In genomic region chr7:29481345-29482155, GRCm38 (mm10) we compare ENCODE assay signal across 8 mouse cellular contexts. TPM values are rescaled to one million over a fixed set of nuclear protein-coding genes. Genes with fewer than 3 reads are reported as not detected.
DNase-seq lines count a peak whose midpoint lies in the region; ATAC-seq and TF ChIP-seq lines count a peak whose summit lies in the region.
"Had no signal": no experiment of that assay in that cellular context is flagged by ENCODE, and none has a peak within 500 bp of the region (broad histone marks: within the 10 kb centered on the region; RNA-seq: fewer than 3 reads in every experiment).

No protein-coding gene starts in this region.

- no peaks in the 10 kb centered on the region for H3K36me3 ChIP-seq in ES-Bruce4 (ENCODE audit: control insufficient read depth, insufficient read depth, low read length, poor library complexity, severe bottlenecking)
- no peaks in the 10 kb centered on the region; a peak in 2 of 4 replicates for H3K36me3 ChIP-seq in MEL (ENCODE audit: control insufficient read depth in 1 of 2, insufficient read depth in 2 of 2, low read length in 2 of 2)
- H3K36me3 ChIP-seq in hindbrain, embryonic 10.5 days: no peaks in the 10 kb centered on the region
- H3K36me3 ChIP-seq in midbrain, embryonic 11.5 days (ENCODE audit: control insufficient read depth, insufficient read depth, low read length): no peaks in the 10 kb centered on the region

- no peak for TF ChIP-seq RAD21 in MEL (IDR thresholded peaks at IDR 0.05; ENCODE audit: low read depth, low read length)

- TF ChIP-seq POLR2A in ES-Bruce4 (IDR thresholded peaks at IDR 0.05; ENCODE audit: insufficient read depth, low read length): no peak
- no peak for TF ChIP-seq POLR2A in MEL (IDR thresholded peaks at IDR 0.05; ENCODE audit: control insufficient read depth in 1 of 2, insufficient read depth in 1 of 2, low read depth in 1 of 2, low read length in 2 of 2, poor library complexity in 1 of 2)

- DNase-seq in MEL (ENCODE audit: low read depth, low spot score): peak; percentile 13
- no peak for DNase-seq in hindbrain, embryonic 10.5 days (ENCODE audit: low spot score)
- DNase-seq in midbrain, embryonic 11.5 days (ENCODE audit: low spot score, missing footprints): peak; percentile 91
- DNase-seq in heart, postnatal 25 days (ENCODE audit: low spot score): no peak
- DNase-seq in layer of hippocampus, postnatal 14 days (ENCODE audit: low spot score in 2 of 2): no peak
- DNase-seq in gastrocnemius, postnatal 10 days: no peak
- DNase-seq: gastrocnemius, postnatal 14 days had no signal

- H3K79me2 ChIP-seq in MEL (ENCODE audit: control insufficient read depth, insufficient read depth, low read length, poor library complexity): no peaks in the 10 kb centered on the region

- H3K4me3 ChIP-seq in ES-Bruce4 (ENCODE audit: low read depth, low read length): peak overlapping the region; percentile 11
- no peak overlapping the region for H3K4me3 ChIP-seq in MEL (ENCODE audit: control insufficient read depth in 1 of 2, insufficient read depth in 1 of 2, low read depth in 2 of 2, low read length in 2 of 2)
- no peak overlapping the region for H3K4me3 ChIP-seq in hindbrain, embryonic 10.5 days
- H3K4me3 ChIP-seq in midbrain, embryonic 11.5 days (ENCODE audit: low read depth, low read length): no peak overlapping the region

- H3K4me2 ChIP-seq in midbrain, embryonic 11.5 days: 0 out of 2 replicates have a peak overlapping the region, but pooled peaks have one; percentile 8

- ATAC-seq in midbrain, embryonic 11.5 days (ENCODE audit: low FRiP score): peak; percentile 68; the same call in 1 of the 2 replicates

- H3K9me3 ChIP-seq in ES-Bruce4 (replicated peaks; ENCODE audit: control insufficient read depth, insufficient read depth, low read length, poor library complexity, severe bottlenecking): no peaks in the 10 kb centered on the region
- H3K9me3 ChIP-seq in MEL (replicated peaks; ENCODE audit: insufficient read depth, low read length): no peaks in the 10 kb centered on the region
- H3K9me3 ChIP-seq in hindbrain, embryonic 10.5 days: no peaks in the 10 kb centered on the region
- no peaks in the 10 kb centered on the region for H3K9me3 ChIP-seq in midbrain, embryonic 11.5 days (ENCODE audit: control insufficient read depth, low read length)

- TF ChIP-seq CTCF in ES-Bruce4 (IDR thresholded peaks at IDR 0.05; ENCODE audit: low read depth, low read length) (no peak), MEL (IDR thresholded peaks at IDR 0.05 in 2 of 3, conservative IDR thresholded peaks at IDR 0.05 in 1 of 3; ENCODE audit: control insufficient read depth in 1 of 3, insufficient read depth in 1 of 3, low read depth in 2 of 3, low read length in 3 of 3, poor library complexity in 1 of 3, severe bottlenecking in 1 of 3) (no peak)

- H3K27ac ChIP-seq in ES-Bruce4 (ENCODE audit: insufficient read depth, low read length): peak overlapping the region; percentile 68
- no peak overlapping the region for H3K27ac ChIP-seq in MEL (ENCODE audit: control insufficient read depth, low read depth, low read length)
- peak overlapping the region; percentile 75 for H3K27ac ChIP-seq in hindbrain, embryonic 10.5 days
- H3K27ac ChIP-seq in midbrain, embryonic 11.5 days (ENCODE audit: low read depth, low read length): peak overlapping the region; percentile 36; the same call in 1 of the 2 replicates

- H3K4me1 ChIP-seq in ES-Bruce4 (ENCODE audit: control insufficient read depth, insufficient read depth, low read length) (no peaks in the 10 kb centered on the region), MEL (ENCODE audit: control insufficient read depth in 1 of 2, insufficient read depth in 2 of 2, low read length in 2 of 2) (no peaks in the 10 kb centered on the region)
- peaks cover 31% of the 10 kb centered on the region for H3K4me1 ChIP-seq in hindbrain, embryonic 10.5 days (replicated peaks)
- peaks cover 15% of the 10 kb centered on the region for H3K4me1 ChIP-seq in midbrain, embryonic 11.5 days (ENCODE audit: control insufficient read depth, insufficient read depth, low read length)

- intact Hi-C loops in heart, postnatal 25 days (cut with DNase I): no loop called here

- peak overlapping the region; percentile 41 for H3K9ac ChIP-seq in ES-Bruce4 (ENCODE audit: low read depth, poor library complexity, severe bottlenecking)
- H3K9ac ChIP-seq in MEL (ENCODE audit: control insufficient read depth, low read depth, low read length, poor library complexity, severe bottlenecking): no peak overlapping the region
- peak overlapping the region; percentile 36; the same call in 1 of the 2 replicates for H3K9ac ChIP-seq in midbrain, embryonic 11.5 days (ENCODE audit: low read length)

- TF ChIP-seq EP300 in ES-Bruce4 (IDR thresholded peaks at IDR 0.05; ENCODE audit: insufficient read depth, low read depth, low read length) (no peak), MEL (IDR thresholded peaks at IDR 0.05; ENCODE audit: low read depth in 1 of 2, low read length in 2 of 2) (no peak)

- H3K27me3 ChIP-seq in ES-Bruce4 (ENCODE audit: control insufficient read depth, insufficient read depth, low read length, poor library complexity, severe bottlenecking) (no peaks in the 10 kb centered on the region), MEL (ENCODE audit: control insufficient read depth in 1 of 2, insufficient read depth in 2 of 2, low read length in 2 of 2) (no peaks in the 10 kb centered on the region)
- no peaks in the 10 kb centered on the region for H3K27me3 ChIP-seq in hindbrain, embryonic 10.5 days (ENCODE audit: insufficient read depth, poor library complexity, severe bottlenecking)
- no peaks in the 10 kb centered on the region; the same call in 1 of the 2 replicates for H3K27me3 ChIP-seq in midbrain, embryonic 11.5 days (ENCODE audit: control insufficient read depth, insufficient read depth, low read length)

- 52% methylated on average over 15 of the region's 15 CpGs for WGBS in hindbrain, embryonic 10.5 days
- 30% methylated on average over 15 of the region's 15 CpGs for WGBS in midbrain, embryonic 11.5 days

TF ChIP-seq in MEL, 35 proteins besides CTCF, POLR2A, EP300 and RAD21:
- TF ChIP-seq SMC3 (IDR thresholded peaks at IDR 0.05; ENCODE audit: low read depth, low read length) (no peak), ZKSCAN1 (IDR thresholded peaks at IDR 0.05; ENCODE audit: low read depth, low read length) (no peak), KAT2A (conservative IDR thresholded peaks at IDR 0.05; ENCODE audit: low read depth, low read length) (no peak), E2F4 (IDR thresholded peaks at IDR 0.05; ENCODE audit: borderline replicate concordance, low read depth, low read length) (no peak), ETS1 (IDR thresholded peaks at IDR 0.05; ENCODE audit: low read depth, low read length) (no peak), MXI1 (IDR thresholded peaks at IDR 0.05; ENCODE audit: low read depth, low read length) (no peak), GABPA (IDR thresholded peaks at IDR 0.05; ENCODE audit: low read depth, low read length) (no peak)

RNA-seq across cellular contexts. Expression of gene Sipa1l3, which starts 36.9 kb away (rescaled TPM):
- 29.4 and 31.0 TPM in 2 replicates for polyA plus RNA-seq in ES-Bruce4 (2011; ENCODE audit: insufficient read depth, insufficient read length, low read depth, missing spikeins)
- total RNA-seq in MEL (2012; rRNA removed): 14.1 and 14.9 TPM in 2 replicates
- 10 to 100 TPM in 1 of 2 experiments, not detected in 1; 49.4 TPM for polyA plus RNA-seq in MEL (2012; ENCODE audit: insufficient read depth in 1 of 2, insufficient read length in 2 of 2, low read depth in 1 of 2, low replicate concordance in 2 of 2, missing spikeins in 1 of 2)
- 8.1 and 9.7 TPM in 2 replicates for polyA plus RNA-seq in hindbrain, embryonic 10.5 days (2016; fragmentation: Nextera tagmentation; extraction: Ambion mirVana)
- 5.8 and 7.8 TPM in 2 replicates for polyA plus RNA-seq in midbrain, embryonic 11.5 days (2014; fragmentation: Nextera tagmentation; extraction: Ambion mirVana)
- total RNA-seq in heart, postnatal 25 days (2021): 1 to 10 TPM; 8.8 to 9.4 TPM
- 100 to 1,000 TPM; 166 to 185 TPM for total RNA-seq in layer of hippocampus, postnatal 14 days (2021)
- 10 to 100 TPM; 14.2 to 21.4 TPM for total RNA-seq in gastrocnemius, postnatal 10 days (2021)

Comparison
In these comparisons a context has a peak if more than half of its experiments do, and no peak if none do; other contexts are left out.
1. DNase-seq: peak in MEL (single experiment) and midbrain, embryonic 11.5 days (single experiment); none in hindbrain, embryonic 10.5 days (single experiment), heart, postnatal 25 days (single experiment), layer of hippocampus, postnatal 14 days (0 of 2) and gastrocnemius, postnatal 10 days (single experiment).
2. RNA of gene Sipa1l3, which starts 36.9 kb away (total RNA-seq): 166 to 185 TPM in layer of hippocampus, postnatal 14 days; 14.2 to 21.4 TPM in gastrocnemius, postnatal 10 days, 14.1 to 14.9 TPM in MEL and 8.8 to 9.4 TPM in heart, postnatal 25 days; every median in the first group is over 4 times any median in the second.